Mouse (Mus musculus) left cerebral cortex, postnatal 36 days (tissue): ENCODE measurements around the gene Spp1. TPM values are rescaled to one million over a fixed set of nuclear protein-coding genes. Genes with fewer than 3 reads are reported as not detected.

Source experiments
- DNase-seq, 2 experiments: peaks; one replicate each; pipeline ENCODE4 v3.0.0; 2021 to 2022; ENCODE audit warnings: low spot score in 2 of 2, mixed read lengths in 1 of 2
- intact Hi-C: fragments of 180-260 bp; cut with DNase I; formaldehyde crosslinking; loops from one replicate; pipeline ENCODE4 v1.15.1; 2025
- total RNA-seq, 2 experiments: library from RNA; stranded (reverse); gene quantifications; 2 replicates each; pipeline ENCODE4 v1.2.3; 2021

Gene Spp1
- total RNA-seq, result 10 to 100 TPM in 1 of 2 experiments, 1 to 10 TPM in 1; 9.2 to 11.9 TPM

DNA sequence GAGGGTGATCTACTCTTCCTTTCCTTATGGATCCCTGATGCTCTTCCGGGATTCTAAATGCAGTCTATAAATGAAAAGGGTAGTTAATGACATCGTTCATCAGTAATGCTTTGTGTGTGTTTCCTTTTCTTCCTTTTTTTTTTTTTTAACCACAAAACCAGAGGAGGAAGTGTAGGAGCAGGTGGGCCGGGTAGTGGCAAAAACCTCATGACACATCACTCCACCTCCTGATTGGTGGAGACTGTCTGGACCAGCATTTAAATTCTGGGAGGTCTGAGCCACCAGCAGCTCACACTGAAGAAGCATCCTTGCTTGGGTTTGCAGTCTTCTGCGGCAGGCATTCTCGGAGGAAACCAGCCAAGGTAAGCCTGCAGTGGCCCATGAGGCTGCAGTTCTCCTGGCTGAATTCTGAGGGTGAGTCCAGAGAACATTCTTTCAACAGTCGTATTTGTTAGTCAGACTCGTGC lies at the start of gene Spp1:
Gene Spp1, plus strand, starts transcription at position 284 of the 467 bp plus-strand sequence.
- DNase-seq, result no peak
- intact Hi-C loops, result loop anchor here (5.0 kb wide), 2 partner anchors 93 to 218 kb away; no protein-coding TSS in a partner anchor

DNA sequence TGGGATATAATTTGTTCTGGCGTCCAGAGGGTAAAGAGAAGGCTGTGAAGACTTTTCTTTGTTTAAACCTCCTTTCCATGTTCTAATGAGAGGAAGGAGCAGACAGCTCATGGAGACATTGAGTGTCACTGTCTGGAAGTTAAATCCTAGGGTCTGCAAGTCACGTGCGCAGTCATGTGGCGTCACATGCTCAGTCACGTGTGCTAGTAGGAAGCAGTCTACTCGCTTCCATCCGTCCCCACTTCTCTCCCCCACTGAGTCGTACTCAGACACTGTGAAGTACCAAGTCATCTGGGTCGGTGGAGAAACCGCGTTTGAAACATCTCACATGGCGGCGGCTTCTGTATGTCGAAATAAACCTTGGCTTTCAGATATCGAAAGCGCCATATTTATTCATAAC lies 49.4 kb upstream of the Spp1 start:
- no peak for DNase-seq
- intact Hi-C loops, result no loop called here

DNA sequence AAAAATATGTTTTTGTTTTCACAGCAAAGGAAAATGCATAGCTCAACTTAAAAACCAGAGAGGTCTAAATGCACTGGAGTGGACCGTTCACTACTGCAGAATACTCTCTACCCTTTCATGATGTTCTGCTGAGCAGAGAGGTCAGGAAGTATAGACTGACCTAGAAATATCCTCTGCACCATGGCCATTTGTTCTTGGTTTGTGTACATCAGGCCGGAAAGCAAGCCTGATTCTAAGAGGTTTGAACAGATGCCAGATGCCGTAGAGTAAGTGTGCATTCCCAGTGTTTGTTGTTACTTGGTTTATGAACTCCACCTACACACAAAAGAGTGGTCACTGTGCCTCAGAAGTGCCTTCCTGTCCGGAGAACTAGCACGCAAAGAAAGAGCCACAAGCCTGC lies 48.0 kb upstream of the Spp1 start:
- intact Hi-C loops, result no loop called here
- no peak for DNase-seq

DNA sequence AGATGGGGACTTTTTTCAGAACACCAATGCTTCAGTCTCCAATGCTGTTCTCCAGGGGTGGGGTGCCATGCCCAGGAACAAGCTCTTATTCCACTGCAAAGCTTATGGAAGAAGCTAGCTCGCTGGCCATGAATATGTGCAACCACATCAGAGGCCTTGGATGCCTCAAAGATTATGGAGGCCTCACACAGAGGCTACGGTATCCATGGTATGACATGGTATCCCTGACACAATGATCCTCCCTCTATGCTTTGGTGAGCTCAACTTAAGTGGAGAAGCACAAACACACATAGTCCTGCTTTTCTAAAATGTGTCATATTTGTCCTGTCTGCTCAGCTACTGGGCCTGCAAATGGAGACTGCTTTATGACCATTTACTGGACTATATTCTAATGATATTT lies 44.0 kb upstream of the Spp1 start:
- intact Hi-C loops, result no loop called here
- DNase-seq, result no peak

DNA sequence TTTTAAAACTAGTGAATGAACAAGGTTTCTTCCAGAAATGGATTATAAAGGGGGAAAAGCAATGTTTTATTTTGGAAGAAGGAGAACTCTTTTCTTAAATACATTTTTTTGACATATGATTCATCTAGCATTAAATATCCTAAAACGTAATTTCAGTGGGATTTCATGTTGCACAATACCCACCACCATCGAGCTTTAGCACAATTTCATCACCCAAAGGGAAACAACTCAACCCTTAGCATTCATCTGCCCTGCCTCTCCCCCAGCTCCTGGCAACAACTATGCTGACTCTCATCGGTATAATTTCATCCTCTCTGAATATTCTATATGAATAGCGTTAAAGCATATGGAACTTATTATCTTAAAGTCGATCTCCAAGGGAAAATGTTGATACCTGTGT lies 42.1 kb upstream of the Spp1 start:
- DNase-seq, result no peak
- intact Hi-C loops, result no loop called here

DNA sequence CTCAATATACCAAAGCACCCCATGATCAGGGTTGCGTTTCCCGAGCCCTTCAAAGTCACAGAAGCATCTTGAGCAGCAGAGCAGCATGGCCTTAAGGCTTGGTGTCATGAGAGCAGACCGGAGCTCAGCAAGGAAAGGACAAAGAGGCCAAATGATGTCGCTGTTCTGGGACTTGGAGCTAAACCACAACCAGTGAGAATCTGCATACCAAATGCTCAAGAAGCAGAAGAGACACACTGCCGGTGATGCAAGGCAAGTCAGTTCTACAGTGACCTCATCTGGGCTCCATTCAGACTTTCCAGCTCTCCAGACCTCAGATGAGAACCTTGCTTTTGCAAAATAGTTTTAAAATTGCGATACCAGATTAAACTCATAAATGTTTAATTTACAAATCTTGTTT lies 38.6 kb upstream of the Spp1 start:
- DNase-seq, result no peak
- intact Hi-C loops, result no loop called here

DNA sequence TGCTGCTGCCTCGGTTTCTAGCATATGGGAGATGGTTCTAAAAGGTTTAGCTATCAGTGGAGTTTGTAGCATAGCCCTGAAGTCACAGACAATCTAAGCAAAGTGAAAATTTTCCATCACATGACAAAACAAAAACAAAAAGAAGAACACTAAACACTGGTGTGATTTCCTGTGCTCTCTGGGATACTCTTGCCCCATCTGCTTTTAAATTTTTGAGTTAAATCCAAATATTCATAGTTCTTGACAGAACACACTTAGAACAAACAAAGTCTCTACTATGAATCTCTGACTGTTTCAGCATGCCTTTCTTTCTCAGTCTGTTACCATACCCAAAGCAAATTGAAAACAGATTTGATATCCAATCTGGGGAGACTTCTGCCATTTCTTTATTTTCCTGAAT lies 36.9 kb upstream of the Spp1 start:
- intact Hi-C loops, result no loop called here

DNA sequence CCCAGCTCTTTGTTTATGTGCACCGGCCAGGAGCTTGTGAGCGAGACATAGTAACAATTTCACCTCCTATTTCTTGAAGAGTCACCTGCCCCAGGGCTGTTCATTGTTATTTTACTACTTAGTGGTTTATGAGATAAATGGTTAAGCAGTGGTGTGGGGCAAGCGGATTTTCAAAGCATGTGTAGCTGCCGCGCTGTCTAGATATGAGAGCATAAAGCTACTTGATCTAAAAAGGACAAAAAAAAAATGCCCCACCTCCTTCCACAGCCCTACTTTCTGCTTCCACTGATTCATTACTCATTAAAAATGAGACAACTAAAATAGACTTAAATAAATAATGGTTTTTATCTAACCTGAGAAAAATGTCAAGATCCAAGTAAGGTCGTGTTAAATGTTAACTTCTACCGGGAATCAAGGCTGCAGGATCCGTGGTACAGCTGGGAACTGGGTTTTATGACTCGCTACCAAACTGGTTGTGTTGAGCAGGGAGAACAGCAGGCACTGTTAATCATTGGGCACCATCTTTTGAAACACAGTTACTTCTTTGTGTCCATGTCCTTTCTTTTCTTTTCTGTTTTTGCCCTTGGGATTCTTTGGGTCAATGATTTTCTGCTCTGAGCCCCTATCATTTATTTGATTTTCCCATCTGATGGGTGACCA lies 35.5 kb upstream of the Spp1 start:
- DNase-seq, result no peak
- intact Hi-C loops, result no loop called here

More for the DNA sequence above, 36.9 kb upstream of the Spp1 start:
- DNase-seq, result no peak

DNA sequence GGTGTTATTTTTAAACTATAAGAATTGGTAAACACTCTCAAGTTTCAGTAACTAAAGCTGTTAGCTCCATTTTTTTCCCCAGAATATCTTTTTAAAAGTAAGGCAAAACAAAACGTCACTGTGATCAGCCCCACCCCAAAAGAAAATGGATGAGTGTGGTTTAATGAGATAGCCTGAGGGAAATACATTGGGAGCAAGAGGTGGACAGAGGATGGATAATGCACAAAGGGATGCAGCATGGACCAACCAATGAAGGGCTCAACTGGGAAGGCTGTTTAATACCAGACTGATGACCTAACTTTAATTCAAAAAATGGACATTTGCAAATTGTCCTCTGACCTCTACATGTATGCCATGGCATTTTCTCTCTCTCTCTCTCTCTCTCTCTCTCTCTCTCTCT lies 34.9 kb upstream of the Spp1 start:
- no peak for DNase-seq
- intact Hi-C loops, result no loop called here

DNA sequence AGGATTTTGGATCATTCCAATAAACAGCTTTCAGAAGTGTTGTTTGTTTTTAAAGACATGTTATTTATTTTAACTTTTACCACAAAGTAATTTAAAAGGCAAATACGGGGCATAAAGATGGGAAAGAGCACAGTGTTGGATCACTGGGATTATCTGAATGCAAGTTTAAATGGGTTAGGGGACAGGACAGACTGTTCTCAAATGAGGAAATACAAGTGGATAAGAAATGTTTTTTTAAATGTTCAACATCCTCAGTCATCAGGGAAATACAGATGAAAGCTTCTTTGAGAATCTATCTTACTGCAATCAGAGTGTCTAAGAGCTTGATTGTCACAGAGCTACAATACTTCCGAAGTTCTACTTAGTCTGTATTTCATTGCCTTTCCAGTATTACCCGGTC lies 32.3 kb upstream of the Spp1 start:
- no peak for DNase-seq
- intact Hi-C loops, result no loop called here

DNA sequence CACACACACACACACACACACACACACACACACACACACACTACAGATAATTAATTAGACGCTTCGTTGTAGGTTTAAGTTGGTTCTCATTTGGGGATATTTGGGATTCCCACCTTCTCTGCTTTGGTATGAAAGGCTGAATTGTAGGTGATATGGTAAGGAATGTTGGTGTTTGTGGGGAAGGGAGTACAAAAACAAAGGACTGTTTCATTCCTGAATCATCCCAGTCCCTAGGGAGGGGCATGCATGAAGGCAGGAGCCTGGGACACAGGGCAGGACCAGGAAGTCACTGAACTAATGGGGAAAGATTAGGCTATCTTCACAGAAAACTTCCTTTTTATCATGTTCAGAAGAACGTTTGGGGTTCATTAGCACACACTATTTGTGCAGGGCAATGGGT lies 31.6 kb upstream of the Spp1 start:
- DNase-seq, result no peak

DNA sequence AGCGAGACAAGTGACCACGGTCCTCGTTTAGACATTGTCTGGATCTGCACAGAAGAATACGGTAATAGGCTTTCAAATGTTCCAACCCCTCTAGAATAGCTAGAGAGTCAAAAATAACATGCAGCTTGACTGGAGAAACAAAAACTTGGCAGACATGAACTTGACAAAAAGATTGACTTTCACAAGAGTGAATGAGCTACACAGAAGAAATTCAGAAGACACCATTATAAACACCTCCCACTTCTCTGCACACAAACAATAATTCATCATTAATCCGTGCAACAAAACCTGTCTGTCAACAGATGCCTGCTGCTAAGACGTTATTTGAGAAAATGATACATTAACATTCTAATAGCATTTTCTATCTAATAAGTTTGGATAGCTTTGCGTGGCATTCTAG lies 30.4 kb upstream of the Spp1 start:
- intact Hi-C loops, result no loop called here
- DNase-seq, result no peak

More for the DNA sequence above, 31.6 kb upstream of the Spp1 start:
- intact Hi-C loops, result no loop called here

DNA sequence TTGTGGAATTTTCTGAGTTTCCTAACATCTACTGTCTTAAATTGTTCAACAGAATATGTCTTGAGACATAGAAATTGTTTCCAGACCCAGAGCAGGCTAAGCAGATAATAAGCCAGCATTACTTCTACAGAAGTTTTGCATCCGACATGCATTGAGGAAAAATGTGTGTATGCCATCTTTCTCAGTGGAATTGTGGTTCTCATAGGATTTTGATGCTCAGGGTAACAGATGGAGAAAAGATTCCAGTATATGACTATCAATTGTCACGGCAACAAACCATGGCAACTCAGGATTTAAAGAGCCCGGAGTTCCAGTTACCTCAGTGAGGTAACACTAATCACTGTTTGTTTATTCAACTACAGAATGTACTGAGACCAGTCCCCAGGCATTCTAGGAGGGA lies 29.9 kb upstream of the Spp1 start:
- intact Hi-C loops, result no loop called here
- no peak for DNase-seq

DNA sequence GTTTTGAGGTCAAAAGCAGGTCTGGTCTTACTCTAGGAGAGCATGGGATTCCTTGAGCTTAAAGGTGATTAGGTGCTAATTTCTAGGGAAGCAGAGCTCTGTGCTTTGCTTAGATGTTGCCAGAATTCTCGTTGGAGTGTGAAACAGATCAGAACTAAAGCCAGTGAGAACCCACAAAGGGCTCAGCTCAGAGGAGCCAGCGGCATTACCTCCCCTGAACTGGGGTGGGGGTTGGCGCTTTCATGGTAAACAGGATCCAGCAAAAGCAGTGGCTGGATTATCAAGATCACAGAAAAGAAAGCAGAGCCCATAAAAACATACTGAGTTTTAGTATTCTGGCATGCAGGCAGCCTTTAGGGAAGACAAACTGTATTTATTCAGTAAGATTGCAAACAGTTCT lies 28.2 kb upstream of the Spp1 start:
- intact Hi-C loops, result no loop called here
- no peak for DNase-seq

DNA sequence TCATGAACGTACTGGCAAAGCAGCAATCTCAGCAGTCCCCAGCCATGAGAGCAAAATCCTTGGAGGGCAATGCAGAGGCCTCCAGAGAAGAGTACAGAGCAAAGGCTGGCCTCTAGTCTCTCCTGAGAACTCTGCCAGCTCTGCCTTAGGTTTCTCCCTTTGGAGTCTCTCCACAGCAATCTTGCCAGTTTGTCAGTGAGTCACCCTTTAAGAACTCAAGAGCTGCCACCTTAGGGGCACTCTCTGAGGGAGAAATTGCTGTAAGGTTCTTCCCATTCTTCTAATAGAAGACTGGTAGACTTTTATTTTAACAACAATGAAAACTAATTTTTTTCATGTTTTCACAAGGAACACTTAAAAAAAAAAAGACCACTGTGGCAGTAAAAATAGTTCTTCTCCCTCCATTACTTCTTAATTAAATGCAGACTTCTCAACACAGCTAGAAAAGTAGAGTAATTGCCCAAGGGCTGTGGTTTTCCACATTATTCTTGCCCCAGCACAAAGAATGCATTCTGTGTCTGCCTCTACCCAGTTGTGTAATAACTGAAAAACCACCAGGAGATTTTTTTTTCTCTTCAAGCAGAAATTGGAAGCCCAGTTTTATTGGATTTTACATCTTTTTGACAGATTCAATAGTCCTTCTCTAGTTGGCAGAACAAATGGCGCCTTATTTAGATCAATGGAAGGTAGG lies 27.2 kb upstream of the Spp1 start:
- intact Hi-C loops, result no loop called here
- no peak for DNase-seq

DNA sequence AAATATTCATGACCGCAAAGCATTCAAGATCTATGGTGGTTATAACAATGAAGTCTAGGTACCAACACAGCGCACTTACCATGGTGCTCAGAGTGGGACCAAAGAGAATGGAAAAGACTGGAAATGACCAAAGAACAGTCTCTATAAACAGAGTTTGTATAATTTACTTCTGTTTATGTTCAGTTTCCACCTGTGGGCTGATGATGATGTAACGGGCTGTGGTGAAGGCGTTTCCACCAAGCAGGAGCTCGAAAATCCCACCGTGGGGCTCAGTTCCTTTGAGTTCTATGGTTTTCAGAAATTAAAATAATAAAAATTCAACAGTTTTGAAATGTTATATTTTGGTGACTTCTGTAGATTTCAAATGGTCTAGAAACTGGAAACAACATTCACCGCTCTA lies 26.4 kb upstream of the Spp1 start:
- intact Hi-C loops, result no loop called here
- no peak for DNase-seq

DNA sequence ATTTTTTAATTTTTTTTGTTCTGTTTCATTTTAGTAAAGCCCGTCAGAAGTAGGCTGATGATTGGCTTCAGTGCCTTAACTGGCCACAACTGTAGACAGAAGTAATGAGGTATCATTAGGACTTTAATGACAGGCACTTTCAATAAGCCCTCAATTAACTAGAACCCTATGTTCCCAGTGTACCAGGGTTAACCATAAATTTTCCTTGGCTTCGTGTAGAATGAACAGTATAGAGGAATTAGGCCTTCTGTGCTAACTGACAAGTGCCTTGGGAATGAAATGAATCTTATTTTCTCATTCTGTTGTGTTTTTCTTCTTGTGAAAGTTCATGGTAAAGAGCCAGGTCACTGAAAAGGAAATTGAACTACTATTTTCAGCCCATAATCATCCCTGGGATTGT lies 18.9 kb upstream of the Spp1 start:
- DNase-seq, result no peak
- intact Hi-C loops, result no loop called here

DNA sequence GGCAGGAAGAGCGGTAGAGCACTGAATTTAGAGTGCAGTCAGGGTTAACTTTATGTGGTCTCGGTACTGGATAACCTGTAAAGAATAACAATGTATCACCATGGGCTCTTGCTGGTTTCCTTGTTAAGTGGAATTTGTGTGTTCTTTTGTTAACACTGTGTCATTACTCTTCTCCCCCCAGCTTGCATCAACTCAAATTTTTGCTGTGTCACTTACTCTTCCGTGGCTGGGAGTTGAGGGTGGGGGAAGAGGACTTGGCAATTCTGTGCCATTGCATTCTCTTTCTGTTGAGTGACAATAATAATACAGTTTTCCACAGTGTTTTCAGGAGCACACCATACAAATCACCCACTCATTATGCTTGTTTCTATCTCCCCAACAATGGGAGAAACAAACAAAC lies 17.9 kb upstream of the Spp1 start:
- intact Hi-C loops, result no loop called here
- no peak for DNase-seq

DNA sequence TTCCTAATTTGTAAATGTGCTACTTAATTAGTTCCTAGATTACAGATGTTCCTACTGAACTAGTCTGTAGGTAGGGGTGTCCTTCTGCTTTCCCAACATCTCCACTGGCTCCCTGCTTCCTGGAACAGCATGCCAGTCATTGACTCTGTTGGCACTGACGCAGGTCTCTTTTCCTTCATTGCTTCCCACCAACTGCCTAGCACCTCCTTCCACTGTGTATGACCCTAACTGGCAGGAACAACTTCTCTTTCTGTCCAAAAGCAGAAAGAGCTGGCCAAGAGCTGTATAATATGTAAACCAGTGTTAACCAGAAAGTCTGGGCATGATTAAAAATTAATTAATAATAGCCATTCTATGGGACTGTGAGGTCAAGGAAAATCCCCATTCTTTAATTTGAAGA lies 17.2 kb upstream of the Spp1 start:
- DNase-seq, result no peak
- intact Hi-C loops, result no loop called here

DNA sequence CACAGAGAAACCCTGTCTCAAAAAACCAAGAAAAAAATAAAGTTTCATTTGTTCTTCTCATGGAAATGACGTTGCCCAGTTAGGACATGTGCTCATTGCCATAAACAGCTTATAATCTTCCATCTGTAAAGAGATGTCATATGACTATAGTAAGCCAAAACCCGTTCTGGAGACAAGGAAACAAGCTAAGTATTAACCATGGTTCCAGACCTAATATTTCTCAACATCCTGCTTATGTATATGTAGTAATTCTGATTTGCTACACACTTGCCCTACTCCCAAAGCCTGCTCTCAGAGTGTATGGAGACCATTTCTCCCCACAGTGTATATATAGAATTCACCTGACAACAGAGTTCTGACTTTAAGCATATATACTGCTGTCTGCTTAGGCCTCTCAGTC lies 12.9 kb upstream of the Spp1 start:
- intact Hi-C loops, result no loop called here
- DNase-seq, result no peak

DNA sequence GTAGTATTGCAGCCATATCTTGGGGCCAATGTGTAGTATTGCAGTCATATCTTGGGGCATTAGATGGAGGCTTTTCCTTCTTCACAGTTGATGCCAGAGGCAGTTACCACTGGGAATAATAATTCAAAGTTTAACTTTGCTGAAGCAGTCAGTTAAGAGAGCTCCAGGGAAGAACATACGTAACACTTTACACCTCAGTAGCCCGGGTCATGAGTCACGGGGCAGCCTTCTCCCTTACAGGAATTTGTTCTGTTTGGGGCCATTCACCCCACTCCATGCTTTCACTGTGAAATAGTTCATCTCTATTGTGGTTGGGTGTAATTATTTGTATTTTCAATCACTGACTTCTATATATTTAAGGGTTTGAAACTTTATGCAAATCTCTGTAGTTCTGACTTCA lies 11.1 kb upstream of the Spp1 start:
- no peak for DNase-seq
- intact Hi-C loops, result no loop called here

DNA sequence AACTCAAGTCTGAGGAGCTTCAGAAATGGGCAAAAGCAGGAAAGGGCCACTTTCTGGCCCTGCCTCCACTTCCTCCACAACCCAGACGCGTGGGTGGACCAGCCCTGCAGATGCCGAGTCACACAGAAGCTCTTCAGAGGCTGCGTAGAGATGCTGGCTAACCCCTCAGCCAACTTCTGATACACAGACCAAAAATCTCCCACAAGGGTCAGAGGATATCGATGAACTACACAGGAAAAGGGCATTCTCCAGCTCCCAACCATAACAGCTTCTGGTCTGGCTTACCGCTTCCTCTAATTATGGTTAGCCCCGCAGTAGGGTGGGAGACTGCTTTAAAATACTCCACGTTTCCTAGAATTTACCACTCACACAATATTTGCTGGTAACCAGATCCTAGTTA lies 9.0 kb upstream of the Spp1 start:
- no peak for DNase-seq
- intact Hi-C loops, result no loop called here
